Mouse (Mus musculus): Measurements from ENCODE around the gene Ptbp1. TPM values are rescaled to one million over a fixed set of nuclear protein-coding genes. Genes with fewer than 3 reads are reported as not detected.
A peak's percentile ranks its signal among the peaks of the same experiment; 100 is the strongest.

Gene Ptbp1
- polyA plus RNA-seq, 1 experiment = 695 TPM

DNA sequence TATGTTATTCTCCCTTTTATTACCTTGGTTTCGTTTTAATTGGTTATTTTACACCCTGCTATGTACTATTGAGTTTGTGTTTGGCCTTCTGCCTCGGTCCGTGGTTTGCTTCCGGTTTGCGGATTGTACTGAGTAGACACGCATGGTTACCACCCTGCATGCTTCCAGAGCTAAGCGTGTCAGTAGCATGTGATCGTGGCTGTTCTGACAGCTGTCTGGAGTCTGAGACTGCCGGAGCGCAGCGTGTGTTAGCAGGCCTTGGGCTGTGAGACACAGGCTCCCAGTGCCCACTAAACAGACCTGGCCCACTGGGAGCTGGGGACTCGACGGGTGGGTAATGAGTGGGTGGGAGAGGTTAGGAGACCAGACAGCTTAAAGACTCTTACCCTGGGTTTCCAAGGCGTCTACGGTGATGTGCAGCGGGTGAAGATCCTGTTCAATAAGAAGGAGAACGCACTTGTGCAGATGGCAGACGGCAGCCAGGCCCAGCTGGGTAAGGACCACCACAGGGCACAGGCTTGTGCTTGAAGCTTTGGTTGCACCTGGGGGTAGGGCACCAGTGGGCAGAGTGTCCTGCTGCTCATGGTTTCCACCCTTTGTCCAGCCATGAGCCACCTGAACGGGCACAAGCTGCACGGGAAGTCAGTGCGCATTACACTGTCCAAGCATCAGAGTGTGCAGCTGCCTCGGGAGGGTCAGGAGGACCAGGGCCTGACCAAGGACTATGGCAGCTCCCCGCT lies 8.0 kb downstream of the Ptbp1 start:
- H3K27me3 ChIP-seq (ENCODE audit: control insufficient read depth, insufficient read depth, low read length, poor library complexity, severe bottlenecking) = no peaks in the 10 kb centered on the region
- H3K36me3 ChIP-seq (ENCODE audit: control insufficient read depth, insufficient read depth, low read length, poor library complexity, severe bottlenecking) = peaks cover 55% of the 10 kb centered on the region
- peaks cover 3% of the 10 kb centered on the region for H3K4me1 ChIP-seq (ENCODE audit: control insufficient read depth, insufficient read depth, low read length)
- H3K27ac ChIP-seq (ENCODE audit: insufficient read depth, low read length) = no peak overlapping the region
- no peak overlapping the region for H3K9ac ChIP-seq (ENCODE audit: low read depth, poor library complexity, severe bottlenecking)
- no peaks in the 10 kb centered on the region for H3K9me3 ChIP-seq (replicated peaks; ENCODE audit: control insufficient read depth, insufficient read depth, low read length, poor library complexity, severe bottlenecking)
- H3K4me3 ChIP-seq (ENCODE audit: low read depth, low read length) = no peak overlapping the region
- TF ChIP-seq POLR2A (IDR thresholded peaks at IDR 0.05; ENCODE audit: insufficient read depth, low read length) = no peak
- TF ChIP-seq EP300 (IDR thresholded peaks at IDR 0.05; ENCODE audit: insufficient read depth, low read depth, low read length) = no peak
- no peak for TF ChIP-seq CTCF (IDR thresholded peaks at IDR 0.05; ENCODE audit: low read depth, low read length)

DNA sequence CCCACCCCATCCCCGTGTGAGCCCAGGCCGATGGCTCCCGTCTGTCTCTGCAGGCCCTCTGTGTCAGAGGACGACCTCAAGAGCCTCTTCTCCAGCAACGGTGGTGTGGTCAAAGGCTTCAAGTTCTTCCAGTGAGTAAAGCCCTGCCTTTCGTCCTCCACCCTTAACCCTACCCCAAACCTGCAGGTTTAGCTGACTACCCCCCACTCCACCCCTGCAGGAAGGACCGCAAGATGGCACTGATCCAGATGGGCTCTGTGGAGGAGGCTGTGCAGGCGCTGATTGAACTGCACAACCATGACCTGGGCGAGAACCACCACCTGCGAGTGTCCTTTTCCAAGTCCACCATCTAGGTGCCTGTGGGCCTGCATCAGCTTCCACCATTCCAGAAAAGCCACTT lies 8.7 kb downstream of the Ptbp1 start:
- no peak for TF ChIP-seq CTCF (IDR thresholded peaks at IDR 0.05; ENCODE audit: low read depth, low read length)
- TF ChIP-seq EP300 (IDR thresholded peaks at IDR 0.05; ENCODE audit: insufficient read depth, low read depth, low read length) = no peak
- no peak for TF ChIP-seq POLR2A (IDR thresholded peaks at IDR 0.05; ENCODE audit: insufficient read depth, low read length)
- Histone ChIP-seq H3K4me1 (ENCODE audit: control insufficient read depth, insufficient read depth, low read length) (no peaks in the 10 kb centered on the region), H3K27me3 (ENCODE audit: control insufficient read depth, insufficient read depth, low read length, poor library complexity, severe bottlenecking) (no peaks in the 10 kb centered on the region), H3K9me3 (replicated peaks; ENCODE audit: control insufficient read depth, insufficient read depth, low read length, poor library complexity, severe bottlenecking) (no peaks in the 10 kb centered on the region), H3K27ac (ENCODE audit: insufficient read depth, low read length) (no peak overlapping the region), H3K4me3 (ENCODE audit: low read depth, low read length) (no peak overlapping the region), H3K36me3 (ENCODE audit: control insufficient read depth, insufficient read depth, low read length, poor library complexity, severe bottlenecking) (peaks cover 50% of the 10 kb centered on the region), H3K9ac (ENCODE audit: low read depth, poor library complexity, severe bottlenecking) (no peak overlapping the region)

- no peak for TF ChIP-seq CTCF (IDR thresholded peaks at IDR 0.05; ENCODE audit: low read depth, low read length)
- TF ChIP-seq EP300 (IDR thresholded peaks at IDR 0.05; ENCODE audit: insufficient read depth, low read depth, low read length) = no peak
- TF ChIP-seq POLR2A (IDR thresholded peaks at IDR 0.05; ENCODE audit: insufficient read depth, low read length) = no peak
- Histone ChIP-seq H3K9ac (ENCODE audit: low read depth, poor library complexity, severe bottlenecking) (no peak overlapping the region), H3K9me3 (replicated peaks; ENCODE audit: control insufficient read depth, insufficient read depth, low read length, poor library complexity, severe bottlenecking) (no peaks in the 10 kb centered on the region), H3K4me1 (ENCODE audit: control insufficient read depth, insufficient read depth, low read length) (no peaks in the 10 kb centered on the region), H3K4me3 (ENCODE audit: low read depth, low read length) (no peak overlapping the region), H3K27ac (ENCODE audit: insufficient read depth, low read length) (no peak overlapping the region), H3K27me3 (ENCODE audit: control insufficient read depth, insufficient read depth, low read length, poor library complexity, severe bottlenecking) (no peaks in the 10 kb centered on the region), H3K36me3 (ENCODE audit: control insufficient read depth, insufficient read depth, low read length, poor library complexity, severe bottlenecking) (peaks cover 34% of the 10 kb centered on the region)
These were observed 10.3 kb downstream of the Ptbp1 start for GRCm38 (mm10) chr10:79864351-79865188.

- Histone ChIP-seq H3K4me1 (ENCODE audit: control insufficient read depth, insufficient read depth, low read length) (no peaks in the 10 kb centered on the region), H3K27me3 (ENCODE audit: control insufficient read depth, insufficient read depth, low read length, poor library complexity, severe bottlenecking) (no peaks in the 10 kb centered on the region), H3K9ac (ENCODE audit: low read depth, poor library complexity, severe bottlenecking) (no peak overlapping the region), H3K27ac (ENCODE audit: insufficient read depth, low read length) (no peak overlapping the region), H3K36me3 (ENCODE audit: control insufficient read depth, insufficient read depth, low read length, poor library complexity, severe bottlenecking) (peaks cover 28% of the 10 kb centered on the region), H3K9me3 (replicated peaks; ENCODE audit: control insufficient read depth, insufficient read depth, low read length, poor library complexity, severe bottlenecking) (no peaks in the 10 kb centered on the region), H3K4me3 (ENCODE audit: low read depth, low read length) (no peak overlapping the region)
- TF ChIP-seq CTCF (IDR thresholded peaks at IDR 0.05; ENCODE audit: low read depth, low read length) = no peak
- TF ChIP-seq EP300 (IDR thresholded peaks at IDR 0.05; ENCODE audit: insufficient read depth, low read depth, low read length) = no peak
- TF ChIP-seq POLR2A (IDR thresholded peaks at IDR 0.05; ENCODE audit: insufficient read depth, low read length) = no peak
These were observed 11.0 kb downstream of the Ptbp1 start for GRCm38 (mm10) chr10:79865189-79865601.

- Histone ChIP-seq H3K4me3 (ENCODE audit: low read depth, low read length) (no peak overlapping the region), H3K9ac (ENCODE audit: low read depth, poor library complexity, severe bottlenecking) (no peak overlapping the region), H3K9me3 (replicated peaks; ENCODE audit: control insufficient read depth, insufficient read depth, low read length, poor library complexity, severe bottlenecking) (no peaks in the 10 kb centered on the region), H3K27me3 (ENCODE audit: control insufficient read depth, insufficient read depth, low read length, poor library complexity, severe bottlenecking) (no peaks in the 10 kb centered on the region), H3K27ac (ENCODE audit: insufficient read depth, low read length) (no peak overlapping the region), H3K4me1 (ENCODE audit: control insufficient read depth, insufficient read depth, low read length) (no peaks in the 10 kb centered on the region), H3K36me3 (ENCODE audit: control insufficient read depth, insufficient read depth, low read length, poor library complexity, severe bottlenecking) (peaks cover 22% of the 10 kb centered on the region)
- TF ChIP-seq POLR2A (IDR thresholded peaks at IDR 0.05; ENCODE audit: insufficient read depth, low read length) (no peak), CTCF (IDR thresholded peaks at IDR 0.05; ENCODE audit: low read depth, low read length) (peak; percentile 30)
These were observed 11.6 kb downstream of the Ptbp1 start for GRCm38 (mm10) chr10:79865801-79866295.

DNA sequence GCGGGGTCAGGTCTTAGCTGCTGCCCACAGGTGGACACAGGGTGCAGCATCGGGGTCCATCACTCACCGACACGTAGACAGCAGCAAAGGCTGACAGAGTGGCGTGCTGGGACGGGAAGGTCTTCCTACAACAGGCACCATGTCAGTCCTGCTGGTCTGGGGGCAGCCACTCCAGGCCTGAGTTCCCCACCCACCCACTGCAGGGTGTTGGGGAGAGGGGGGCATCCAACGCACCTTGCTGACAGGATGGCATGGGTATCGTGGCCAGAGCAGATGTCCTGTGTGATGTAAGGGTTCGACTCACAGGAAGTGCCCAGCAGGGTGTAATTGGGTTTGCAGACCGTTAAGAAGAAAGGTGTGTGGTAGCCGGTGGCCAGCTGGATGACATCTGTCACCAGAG lies 12.4 kb downstream of the Ptbp1 start:
- H3K4me3 ChIP-seq (ENCODE audit: low read depth, low read length) = no peak overlapping the region
- H3K27me3 ChIP-seq (ENCODE audit: control insufficient read depth, insufficient read depth, low read length, poor library complexity, severe bottlenecking) = no peaks in the 10 kb centered on the region
- H3K9me3 ChIP-seq (replicated peaks; ENCODE audit: control insufficient read depth, insufficient read depth, low read length, poor library complexity, severe bottlenecking) = no peaks in the 10 kb centered on the region
- H3K36me3 ChIP-seq (ENCODE audit: control insufficient read depth, insufficient read depth, low read length, poor library complexity, severe bottlenecking) = peaks cover 16% of the 10 kb centered on the region
- no peaks in the 10 kb centered on the region for H3K4me1 ChIP-seq (ENCODE audit: control insufficient read depth, insufficient read depth, low read length)
- H3K27ac ChIP-seq (ENCODE audit: insufficient read depth, low read length) = no peak overlapping the region
- no peak overlapping the region for H3K9ac ChIP-seq (ENCODE audit: low read depth, poor library complexity, severe bottlenecking)
- TF ChIP-seq EP300 (IDR thresholded peaks at IDR 0.05; ENCODE audit: insufficient read depth, low read depth, low read length) = no peak
- TF ChIP-seq POLR2A (IDR thresholded peaks at IDR 0.05; ENCODE audit: insufficient read depth, low read length) = no peak
- TF ChIP-seq CTCF (IDR thresholded peaks at IDR 0.05; ENCODE audit: low read depth, low read length) = no peak
